Mouse (Mus musculus) lung, embryonic 15.5 days (tissue): ENCODE measurements around the gene Rsph6a. TPM values are rescaled to one million over a fixed set of nuclear protein-coding genes. Genes with fewer than 3 reads are reported as not detected.

Source experiments
- ATAC-seq: fragments of 200-750 bp; cut with Nextera tagmentation; 2 replicates; pipeline ENCODE4 v1.8.0; 2017; ENCODE audit warnings: moderate number of reproducible peaks, borderline replicate concordance; ENCODE audit not compliant: low FRiP score, low TSS enrichment; ENCODE audit errors: extremely low read depth
- H3K27ac ChIP-seq: fragments of 300-500 bp; sonication (generic); 2 replicates; pipeline ENCODE4 v1.5.1; 2015; ENCODE audit warnings: moderate library complexity, mild to moderate bottlenecking, inconsistent platforms
- H3K27me3 ChIP-seq: fragments of 300-500 bp; sonication (generic); 2 replicates; pipeline ENCODE4 v1.6.1; 2015; ENCODE audit warnings: inconsistent platforms
- H3K36me3 ChIP-seq: fragments of 300-500 bp; sonication (generic); 2 replicates; pipeline ENCODE4 v1.6.1; 2015; ENCODE audit warnings: inconsistent platforms
- H3K4me1 ChIP-seq: fragments of 300-500 bp; sonication (generic); 2 replicates; pipeline ENCODE4 v1.6.1; 2015; ENCODE audit warnings: inconsistent platforms
- H3K4me2 ChIP-seq: fragments of 300-500 bp; sonication (generic); 2 replicates; pipeline ENCODE4 v1.6.1; 2015; ENCODE audit warnings: inconsistent platforms, mild to moderate bottlenecking, moderate library complexity
- H3K4me3 ChIP-seq: fragments of 300-500 bp; sonication (generic); 2 replicates; pipeline ENCODE4 v1.5.1; 2015; ENCODE audit warnings: mild to moderate bottlenecking, inconsistent platforms
- H3K9ac ChIP-seq: fragments of 300-500 bp; sonication (generic); 2 replicates; pipeline ENCODE4 v1.6.1; 2015; ENCODE audit warnings: inconsistent platforms
- H3K9me3 ChIP-seq: fragments of 300-500 bp; sonication (generic); 2 replicates; pipeline ENCODE4 v1.6.1; 2016; ENCODE audit warnings: inconsistent platforms
- WGBS: fragments of 180-500 bp; shearing (Covaris S2); methylation state at CpG from one replicate; pipeline ENCODE4 v1.1.7; 2015; 5-methylcytosine and 5-hydroxymethylcytosine counted together
- polyA plus RNA-seq: library from polyadenylated mRNA; unstranded; fragments of >200 nt; fragmentation: Nextera tagmentation; extraction: Ambion mirVana; gene quantifications from 2 replicates; pipeline ENCODE4 v1.2.1, GENCODE M21; 2015

Rsph6a gene
- not detected in 2 replicates for polyA plus RNA-seq

DNA sequence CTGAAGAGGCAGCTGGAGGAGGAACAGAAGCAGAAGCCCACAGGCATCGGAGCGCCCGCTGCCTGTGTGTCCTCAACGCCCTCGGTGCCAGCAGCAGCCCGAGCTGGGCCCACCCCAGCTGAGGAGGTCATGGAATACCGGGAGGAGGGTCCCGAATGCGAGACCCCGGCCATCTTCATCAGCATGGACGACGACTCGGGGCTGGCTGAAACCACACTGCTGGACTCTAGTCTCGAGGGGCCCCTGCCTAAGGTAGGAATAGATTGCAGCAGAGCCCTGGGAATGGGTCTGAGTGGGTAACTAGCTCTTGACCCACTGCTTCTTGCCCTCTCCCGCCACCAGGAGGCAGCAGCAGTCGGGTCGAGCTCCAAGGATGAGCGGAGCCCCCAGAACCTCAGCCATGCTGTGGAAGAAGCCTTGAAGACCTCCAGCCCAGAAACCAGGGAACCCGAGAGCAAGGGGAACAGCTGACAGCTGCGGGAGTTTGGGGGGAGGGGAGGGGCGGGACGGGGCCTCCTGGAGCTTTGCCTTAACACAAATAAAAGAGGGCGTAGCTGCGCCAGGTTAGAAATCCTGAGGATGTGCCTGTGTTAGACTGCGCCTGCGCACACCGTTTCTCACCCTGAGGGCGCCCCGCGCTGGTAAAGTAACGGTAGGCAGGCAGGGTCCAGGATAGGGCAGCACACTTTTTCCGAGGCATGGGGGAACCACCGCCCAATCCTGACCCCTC is at the start of gene Rsph6a:
Rsph6a (plus strand) TSS at position 644 of the 730 bp plus-strand sequence.
- 34% methylated on average over 33 of the region's 33 CpGs for WGBS

DNA sequence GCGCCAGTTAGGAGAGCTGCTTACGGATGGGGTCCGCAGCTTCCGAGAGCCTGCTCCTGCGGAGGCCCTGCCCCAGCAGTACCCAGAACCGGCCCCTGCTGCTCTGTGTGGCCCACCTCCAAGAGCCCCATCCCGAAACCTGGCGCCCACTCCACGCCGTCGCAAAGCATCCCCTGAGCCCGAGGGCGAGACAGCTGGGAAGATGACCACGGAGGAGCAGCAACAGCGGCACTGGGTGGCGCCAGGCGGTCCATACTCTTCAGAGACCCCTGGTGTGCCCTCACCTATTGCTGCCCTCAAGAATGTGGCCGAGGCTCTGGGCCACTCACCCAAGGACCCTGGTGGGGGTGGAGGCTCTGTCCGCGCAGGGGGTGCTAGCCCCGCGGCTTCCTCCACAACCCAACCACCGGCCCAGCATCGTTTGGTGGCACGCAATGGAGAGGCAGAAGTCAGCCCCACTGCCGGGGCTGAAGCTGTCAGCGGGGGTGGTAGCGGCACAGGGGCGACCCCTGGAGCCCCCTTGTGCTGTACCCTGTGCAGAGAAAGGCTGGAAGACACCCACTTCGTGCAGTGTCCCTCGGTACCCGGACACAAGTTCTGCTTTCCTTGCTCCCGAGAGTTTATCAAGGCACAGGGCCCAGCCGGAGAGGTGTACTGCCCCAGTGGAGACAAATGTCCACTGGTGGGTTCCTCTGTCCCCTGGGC is 48.9 kb upstream of the Rsph6a start:
- 63% methylated on average over 34 of the region's 34 CpGs for WGBS
- no peaks in the 10 kb centered on the region for H3K9me3 ChIP-seq
- peaks cover 23% of the 10 kb centered on the region for H3K36me3 ChIP-seq
- no peak for ATAC-seq
- no peaks in the 10 kb centered on the region for H3K27me3 ChIP-seq
- peak overlapping the region; percentile 93 for H3K9ac ChIP-seq
- peak overlapping the region; percentile 91 for H3K4me3 ChIP-seq
- no peak overlapping the region for H3K27ac ChIP-seq
- peaks cover 64% of the 10 kb centered on the region for H3K4me1 ChIP-seq
- peak overlapping the region; percentile 94 for H3K4me2 ChIP-seq

More for the DNA sequence above, at the start of gene Rsph6a:
- no peak within 1 kb of the TSS for H3K27ac ChIP-seq
- ATAC-seq = no peak; the same call in 1 of the 2 replicates
- H3K4me1 ChIP-seq = no peaks in the 10 kb centered on the region
- H3K4me3 ChIP-seq = no peak within 1 kb of the TSS
- no peaks in the 10 kb centered on the region for H3K9me3 ChIP-seq
- no peak within 1 kb of the TSS for H3K4me2 ChIP-seq
- H3K27me3 ChIP-seq = no peaks in the 10 kb centered on the region
- H3K9ac ChIP-seq = 0 out of 2 replicates have a peak within 1 kb of the TSS, but pooled peaks have one; percentile 7
- peaks cover 31% of the 10 kb centered on the region for H3K36me3 ChIP-seq

DNA sequence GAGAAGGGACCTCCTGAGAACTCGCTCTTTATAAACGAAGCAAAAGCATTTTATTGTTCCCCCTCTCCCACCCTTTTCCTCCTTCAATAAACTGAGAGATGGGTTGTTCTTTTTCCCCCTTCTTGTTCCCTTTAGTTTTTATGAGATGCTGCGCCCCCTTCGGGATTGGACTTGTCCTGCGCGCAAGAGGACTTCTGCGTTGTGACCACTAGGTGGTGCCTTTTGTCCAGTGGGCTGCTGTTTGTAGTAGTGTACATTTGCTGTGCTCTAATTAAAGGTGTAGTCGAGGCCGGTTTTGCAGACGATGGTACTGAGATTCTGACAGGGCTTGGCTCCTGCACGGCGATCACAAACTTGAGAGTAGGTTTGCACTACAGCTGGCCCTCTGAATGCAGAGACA is 48.0 kb upstream of the Rsph6a start:
- Histone ChIP-seq H3K9me3 (no peaks in the 10 kb centered on the region), H3K4me2 (peak overlapping the region; percentile 94), H3K27ac (0 out of 2 replicates have a peak overlapping the region, but pooled peaks have one; percentile 61), H3K4me1 (peaks cover 62% of the 10 kb centered on the region), H3K9ac (no peak overlapping the region), H3K4me3 (peak overlapping the region; percentile 91; the same call in 1 of the 2 replicates), H3K27me3 (no peaks in the 10 kb centered on the region), H3K36me3 (peaks cover 23% of the 10 kb centered on the region)
- 6% methylated on average over 12 of the region's 12 CpGs for WGBS
- no peak for ATAC-seq

DNA sequence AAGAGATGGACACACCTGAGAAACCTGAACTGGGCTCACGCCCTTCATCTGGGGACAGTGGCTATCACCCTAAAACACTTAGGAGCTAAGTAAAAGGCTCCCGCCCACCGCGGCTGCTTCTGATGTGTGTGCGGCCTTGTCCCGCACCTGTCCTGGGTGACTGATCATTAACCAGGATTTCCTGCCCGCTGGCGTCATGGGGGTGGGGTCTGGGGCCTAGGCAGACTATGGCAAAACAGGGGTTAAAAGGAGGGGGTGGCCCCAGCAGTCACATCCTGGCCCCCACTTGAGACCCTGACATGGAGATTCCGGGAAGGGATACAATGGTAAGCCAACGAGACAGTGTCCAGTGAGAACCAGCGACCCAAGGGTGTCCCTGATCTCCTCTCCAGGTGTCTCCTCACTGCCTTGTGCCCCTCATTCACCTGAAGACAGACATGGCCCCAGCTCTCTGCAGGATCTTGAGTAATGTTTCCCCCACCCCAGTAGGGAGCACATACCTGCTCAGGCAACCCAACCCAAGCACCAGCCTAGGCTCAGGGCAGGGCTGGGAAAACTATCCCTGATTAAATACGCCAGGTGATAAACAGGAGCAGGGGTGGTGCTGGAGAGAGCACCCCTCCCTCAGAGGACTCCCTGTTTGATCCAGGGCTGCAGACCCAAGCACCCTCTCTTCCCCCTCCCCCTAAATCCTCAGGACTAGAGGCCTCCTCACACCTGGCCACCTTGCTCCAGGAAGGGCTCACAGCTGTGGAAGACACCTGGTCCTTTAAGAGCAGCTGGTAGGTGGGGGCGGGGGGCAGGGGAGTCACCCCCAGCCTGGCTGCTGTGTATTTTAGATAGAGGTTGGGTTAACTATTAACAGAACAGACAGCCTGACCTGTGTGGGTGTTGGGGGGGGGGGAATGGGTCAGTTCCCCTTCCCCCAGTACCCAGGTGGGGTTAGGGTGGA is 47.2 kb upstream of the Rsph6a start:
- Histone ChIP-seq H3K4me2 (peak overlapping the region; percentile 25), H3K27ac (peak overlapping the region; percentile 61), H3K36me3 (peaks cover 23% of the 10 kb centered on the region), H3K4me1 (peaks cover 63% of the 10 kb centered on the region), H3K4me3 (no peak overlapping the region; the same call in 1 of the 2 replicates), H3K9ac (no peak overlapping the region; the same call in 1 of the 2 replicates), H3K9me3 (no peaks in the 10 kb centered on the region), H3K27me3 (no peaks in the 10 kb centered on the region)
- WGBS = 53% methylated on average over 13 of the region's 13 CpGs
- no peak for ATAC-seq

DNA sequence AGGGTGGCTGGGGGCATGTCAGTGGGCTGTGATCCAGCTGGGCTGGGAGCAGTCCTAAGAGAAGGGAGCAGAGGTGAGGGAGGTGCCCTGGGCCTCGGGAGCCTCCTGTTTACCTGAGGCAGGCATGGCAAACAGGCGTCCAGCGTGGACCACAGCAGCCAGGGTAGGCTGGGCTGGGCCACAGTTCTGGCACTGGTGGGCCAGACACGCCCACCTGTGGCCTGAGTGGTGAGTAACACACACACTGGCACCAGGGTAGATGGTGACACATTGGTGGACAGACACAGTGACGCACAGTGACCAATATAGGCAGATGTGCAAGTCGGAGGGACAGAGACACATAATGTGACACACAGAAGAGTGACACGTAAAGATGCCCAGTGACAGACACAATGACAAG is 43.9 kb upstream of the Rsph6a start:
- H3K9me3 ChIP-seq = no peaks in the 10 kb centered on the region

DNA sequence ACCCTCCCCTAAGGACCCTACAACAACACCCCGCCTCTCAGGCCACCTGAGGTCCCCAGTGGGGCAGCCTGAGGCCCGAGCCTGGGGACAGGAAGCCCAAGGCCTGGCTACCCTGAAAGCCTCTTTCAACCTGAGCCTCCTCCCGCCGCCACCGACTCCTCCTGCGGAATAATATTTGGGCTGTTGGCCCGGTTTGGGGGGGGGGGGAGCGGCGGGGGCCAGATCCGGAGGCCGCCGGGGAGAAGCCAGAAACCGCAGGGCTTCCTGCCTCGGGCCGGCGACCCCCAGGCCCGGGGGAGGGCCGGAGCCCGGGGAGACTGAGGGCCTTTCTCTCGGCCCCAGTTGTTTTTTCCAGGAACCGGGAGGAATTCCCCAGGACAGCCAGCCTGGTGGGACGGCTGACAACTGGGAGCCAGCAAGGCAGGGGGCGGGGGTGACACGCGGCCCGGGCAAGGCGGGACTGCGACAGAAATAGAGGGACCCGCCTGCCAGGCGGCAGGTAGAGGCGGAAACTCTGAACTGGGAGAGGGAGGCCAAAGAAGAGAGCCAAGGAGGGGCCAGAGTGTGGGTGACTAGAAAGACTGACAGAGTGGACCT is 42.4 kb upstream of the Rsph6a start:
- H3K9me3 ChIP-seq = no peaks in the 10 kb centered on the region
- peak overlapping the region; percentile 53 for H3K9ac ChIP-seq
- WGBS = 3% methylated on average over 29 of the region's 31 CpGs
- peaks cover 35% of the 10 kb centered on the region for H3K4me1 ChIP-seq
- H3K27me3 ChIP-seq = no peaks in the 10 kb centered on the region
- peak overlapping the region; percentile 81 for H3K27ac ChIP-seq
- H3K4me2 ChIP-seq = peak overlapping the region; percentile 73
- peaks cover 5% of the 10 kb centered on the region; the same call in 1 of the 2 replicates for H3K36me3 ChIP-seq
- peak; percentile 32; the same call in 1 of the 2 replicates for ATAC-seq
- peak overlapping the region; percentile 36 for H3K4me3 ChIP-seq

More for the DNA sequence above, 43.9 kb upstream of the Rsph6a start:
- no peak overlapping the region for H3K9ac ChIP-seq
- 68% methylated on average over 7 of the region's 7 CpGs for WGBS
- no peak overlapping the region for H3K4me3 ChIP-seq
- H3K27me3 ChIP-seq = no peaks in the 10 kb centered on the region
- H3K4me2 ChIP-seq = no peak overlapping the region
- no peak overlapping the region for H3K27ac ChIP-seq
- ATAC-seq = no peak
- H3K36me3 ChIP-seq = peaks cover 16% of the 10 kb centered on the region
- H3K4me1 ChIP-seq = peaks cover 48% of the 10 kb centered on the region

DNA sequence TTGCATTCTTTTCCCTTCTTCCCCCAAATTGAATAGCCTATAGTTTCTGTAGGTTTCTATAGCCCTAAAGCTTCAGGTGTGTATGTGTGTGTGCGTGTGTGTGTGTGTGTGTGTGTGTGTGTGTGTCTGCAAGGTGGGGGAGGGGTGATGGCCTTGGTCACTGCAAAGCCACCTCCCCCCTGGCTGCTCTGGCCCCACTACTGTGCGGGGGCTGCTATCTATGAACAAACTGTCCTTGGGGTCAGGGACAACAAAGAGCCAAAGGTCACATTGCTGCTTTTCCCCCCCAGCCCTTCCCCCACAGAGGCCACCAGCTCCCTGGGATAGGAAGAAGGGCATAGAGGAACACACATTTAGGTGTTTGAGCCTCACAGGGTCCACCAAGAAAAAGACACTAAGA is 41.6 kb upstream of the Rsph6a start:
- H3K4me1 ChIP-seq = peaks cover 27% of the 10 kb centered on the region
- no peak overlapping the region for H3K4me2 ChIP-seq
- no peak overlapping the region for H3K4me3 ChIP-seq
- H3K9ac ChIP-seq = no peak overlapping the region
- 32% methylated on average over 2 of the region's 2 CpGs for WGBS
- ATAC-seq = no peak
- H3K27ac ChIP-seq = no peak overlapping the region
- no peaks in the 10 kb centered on the region for H3K27me3 ChIP-seq
- H3K9me3 ChIP-seq = no peaks in the 10 kb centered on the region
- no peaks in the 10 kb centered on the region for H3K36me3 ChIP-seq

DNA sequence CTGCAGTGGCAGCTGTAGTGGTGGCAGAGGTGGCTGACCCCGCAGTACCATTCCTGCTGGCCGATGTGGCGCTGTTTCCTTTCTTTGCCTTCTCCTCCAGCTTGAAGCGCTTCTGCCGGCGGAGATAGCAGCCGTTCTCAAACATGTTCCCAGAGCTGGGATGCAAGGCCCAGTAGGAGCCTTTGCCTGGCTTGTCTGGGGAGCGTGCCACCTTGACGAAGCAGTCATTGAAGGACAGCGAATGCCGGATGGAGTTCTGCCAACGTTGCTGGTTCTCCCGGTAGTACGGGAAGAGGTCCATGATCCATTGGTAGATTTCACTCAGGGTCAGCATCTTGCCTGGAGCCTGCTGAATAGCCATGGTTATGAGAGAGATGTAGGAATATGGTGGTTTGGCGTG is 40.0 kb upstream of the Rsph6a start:
- no peak for ATAC-seq
- peaks cover 18% of the 10 kb centered on the region; the same call in 1 of the 2 replicates for H3K4me1 ChIP-seq
- H3K27ac ChIP-seq = no peak overlapping the region
- no peaks in the 10 kb centered on the region for H3K9me3 ChIP-seq
- no peak overlapping the region for H3K4me2 ChIP-seq
- H3K27me3 ChIP-seq = no peaks in the 10 kb centered on the region
- no peaks in the 10 kb centered on the region for H3K36me3 ChIP-seq
- H3K4me3 ChIP-seq = no peak overlapping the region
- no peak overlapping the region for H3K9ac ChIP-seq
- 69% methylated on average over 15 of the region's 15 CpGs for WGBS

DNA sequence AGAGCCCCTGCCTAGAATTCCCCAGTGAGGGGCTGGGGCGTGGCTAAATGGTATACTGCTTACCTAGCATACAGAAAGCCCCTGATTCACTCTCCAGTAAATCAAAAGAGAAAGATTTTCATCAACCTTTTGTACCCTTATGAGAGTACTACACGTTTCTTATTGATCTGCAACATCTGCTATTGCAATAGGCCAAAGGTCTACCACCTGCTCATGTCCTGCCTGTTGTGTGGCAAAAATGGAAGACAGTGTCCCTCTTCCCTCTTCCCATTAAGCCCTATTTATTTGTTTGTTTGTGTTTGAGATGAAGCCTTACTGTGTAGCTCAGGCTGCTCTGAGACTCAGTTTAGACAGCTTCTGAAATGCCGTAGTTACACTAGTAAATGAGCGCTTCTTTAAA is 38.4 kb upstream of the Rsph6a start:
- Histone ChIP-seq H3K27me3 (peaks cover 5% of the 10 kb centered on the region; the same call in 1 of the 2 replicates), H3K9me3 (no peaks in the 10 kb centered on the region), H3K4me2 (no peak overlapping the region), H3K27ac (no peak overlapping the region), H3K4me1 (peaks cover 17% of the 10 kb centered on the region; the same call in 1 of the 2 replicates), H3K4me3 (no peak overlapping the region), H3K36me3 (no peaks in the 10 kb centered on the region), H3K9ac (no peak overlapping the region)
- ATAC-seq = no peak
- 83% methylated on average over 4 of the region's 4 CpGs for WGBS

DNA sequence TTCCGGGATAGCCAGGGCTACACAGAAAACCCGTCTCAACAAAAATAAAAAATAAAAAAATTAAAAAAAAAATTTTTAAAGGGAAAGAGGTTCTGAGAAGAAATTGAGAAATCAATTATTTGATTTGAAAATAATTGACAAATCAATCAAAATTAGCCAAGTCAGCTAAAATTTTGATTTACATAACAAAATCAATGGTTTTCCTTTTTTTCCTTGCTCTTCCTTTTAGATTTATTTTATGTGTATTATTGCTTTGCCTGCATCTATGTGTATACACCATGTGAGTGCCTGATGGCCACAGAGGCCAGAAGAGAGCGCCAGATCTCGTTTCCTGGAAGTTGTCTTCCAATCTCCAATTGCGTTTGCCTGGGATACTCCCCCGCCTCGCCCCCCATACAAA is 36.6 kb upstream of the Rsph6a start:
- no peak overlapping the region for H3K27ac ChIP-seq
- H3K9me3 ChIP-seq = no peaks in the 10 kb centered on the region
- no peak for ATAC-seq
- H3K36me3 ChIP-seq = no peaks in the 10 kb centered on the region
- no peak overlapping the region for H3K9ac ChIP-seq
- 83% methylated on average over 7 of the region's 7 CpGs for WGBS
- peaks cover 24% of the 10 kb centered on the region for H3K27me3 ChIP-seq
- H3K4me3 ChIP-seq = no peak overlapping the region
- no peak overlapping the region for H3K4me2 ChIP-seq
- 0 out of 2 replicates have a peak, but pooled peaks cover 6% of the 10 kb centered on the region for H3K4me1 ChIP-seq

DNA sequence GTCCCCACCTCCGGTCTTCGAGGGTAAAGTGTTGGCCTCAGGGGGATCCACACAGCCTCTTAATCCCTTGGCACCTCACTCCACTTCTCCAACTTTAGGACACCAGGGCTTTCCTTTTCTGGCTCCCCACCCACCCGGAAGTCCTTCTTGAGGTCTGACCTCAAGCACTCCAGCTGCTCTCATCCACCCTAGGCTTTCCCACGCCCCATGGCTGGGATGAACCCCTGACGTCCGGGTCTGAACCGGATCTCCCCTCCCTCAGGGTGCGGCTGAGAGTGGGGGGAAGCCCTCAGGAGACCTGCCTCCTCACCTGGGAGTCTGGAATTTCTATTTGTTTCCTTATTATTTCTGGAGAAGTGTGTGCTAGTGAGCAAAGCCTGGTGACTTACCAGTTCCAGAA is 33.4 kb upstream of the Rsph6a start:
- Histone ChIP-seq H3K27ac (no peak overlapping the region), H3K9me3 (no peaks in the 10 kb centered on the region), H3K4me2 (no peak overlapping the region), H3K9ac (no peak overlapping the region), H3K4me1 (peaks cover 24% of the 10 kb centered on the region), H3K4me3 (no peak overlapping the region), H3K27me3 (peaks cover 34% of the 10 kb centered on the region), H3K36me3 (no peaks in the 10 kb centered on the region)
- WGBS = 7% methylated on average over 8 of the region's 8 CpGs
- ATAC-seq = no peak
